Mouse (Mus musculus): Measurements from ENCODE around the gene Zfp825. TPM values are rescaled to one million over a fixed set of nuclear protein-coding genes. Genes with fewer than 3 reads are reported as not detected.
"Not testable (repeated sequence)": the region's sequence is repeated elsewhere in the genome, so short reads cannot be mapped to it uniquely, and the experiment has no call there.

The Zfp825 gene
- polyA plus RNA-seq, 1 experiment from 2014 or later = 23.7 TPM

DNA sequence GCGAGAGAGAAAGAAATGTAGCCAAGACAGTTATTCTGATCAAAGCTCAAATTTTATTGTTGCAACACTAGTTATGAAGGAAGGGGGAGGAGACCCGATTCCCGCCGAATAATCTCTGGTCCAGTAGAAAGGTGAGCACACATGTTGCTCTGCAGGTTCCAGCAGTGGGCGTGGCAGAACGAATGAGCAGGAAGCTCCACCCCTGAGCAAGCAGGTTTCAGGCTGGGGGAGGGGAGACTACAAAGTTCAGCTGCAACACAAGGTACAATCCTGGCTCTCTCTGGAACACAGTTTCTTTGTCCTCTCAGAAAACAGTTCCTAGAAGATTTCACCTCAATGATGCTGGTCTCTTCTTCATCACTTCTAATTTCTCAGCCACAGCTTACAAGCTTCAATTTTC, 14.2 kb upstream of the Zfp825 start:
- H3K4me2 ChIP-seq (ENCODE audit: low read depth, low read length); H3K4me1 ChIP-seq (replicated peaks; ENCODE audit: control insufficient read depth, insufficient read depth, low read length); H3K9me3 ChIP-seq (ENCODE audit: control insufficient read depth, low read length); H3K27ac ChIP-seq (ENCODE audit: low read length); H3K9ac ChIP-seq (ENCODE audit: low read length); ATAC-seq (ENCODE audit: low read depth); H3K27me3 ChIP-seq (ENCODE audit: control insufficient read depth, insufficient read depth, low read depth, low read length); H3K36me3 ChIP-seq (ENCODE audit: control insufficient read depth, insufficient read depth, low read length); H3K4me3 ChIP-seq (ENCODE audit: low read length): not testable (repeated sequence)
- WGBS = 86% methylated on average over 6 of the region's 6 CpGs

DNA sequence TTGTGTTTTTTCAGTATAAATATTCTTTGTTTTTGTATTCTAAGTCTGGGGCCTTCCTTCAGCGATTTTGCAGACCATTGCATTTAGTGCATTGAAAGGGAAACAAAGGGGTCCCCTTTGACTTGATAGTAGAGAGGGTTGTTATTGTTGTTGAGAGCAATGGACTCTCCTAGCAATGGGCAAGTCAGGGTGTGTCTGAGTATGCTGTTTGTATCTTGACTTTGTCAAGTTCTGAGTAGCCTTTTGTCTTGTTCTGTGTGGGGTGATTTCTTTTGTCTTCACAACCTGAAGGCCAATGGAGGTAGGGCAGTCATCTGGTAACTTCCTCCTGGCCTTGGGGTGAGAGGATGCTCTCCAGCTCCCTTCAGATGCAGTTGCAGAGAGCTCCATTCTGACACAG, 9.1 kb upstream of the Zfp825 start:
- not testable (repeated sequence) for ATAC-seq (ENCODE audit: low read depth)
- 75% methylated on average over 1 of the region's 1 CpGs for WGBS

GRCm38 (mm10) chr13:74499696-74500095, 5.9 kb upstream of the Zfp825 start:
- not testable (repeated sequence) for H3K36me3 ChIP-seq (ENCODE audit: control insufficient read depth, insufficient read depth, low read length); H3K9me3 ChIP-seq (ENCODE audit: control insufficient read depth, low read length); H3K27me3 ChIP-seq (ENCODE audit: control insufficient read depth, insufficient read depth, low read depth, low read length); ATAC-seq (ENCODE audit: low read depth); H3K9ac ChIP-seq (ENCODE audit: low read length); H3K4me1 ChIP-seq (replicated peaks; ENCODE audit: control insufficient read depth, insufficient read depth, low read length); H3K27ac ChIP-seq (ENCODE audit: low read length); H3K4me3 ChIP-seq (ENCODE audit: low read length); H3K4me2 ChIP-seq (ENCODE audit: low read depth, low read length)
- 20% methylated on average over 1 of the region's 1 CpGs for WGBS

More for the DNA sequence above, 9.1 kb upstream of the Zfp825 start:
- not testable (repeated sequence) for H3K4me1 ChIP-seq (replicated peaks; ENCODE audit: control insufficient read depth, insufficient read depth, low read length); H3K4me2 ChIP-seq (ENCODE audit: low read depth, low read length); H3K9me3 ChIP-seq (ENCODE audit: control insufficient read depth, low read length); H3K27me3 ChIP-seq (ENCODE audit: control insufficient read depth, insufficient read depth, low read depth, low read length); H3K4me3 ChIP-seq (ENCODE audit: low read length); H3K27ac ChIP-seq (ENCODE audit: low read length); H3K9ac ChIP-seq (ENCODE audit: low read length); H3K36me3 ChIP-seq (ENCODE audit: control insufficient read depth, insufficient read depth, low read length)

DNA sequence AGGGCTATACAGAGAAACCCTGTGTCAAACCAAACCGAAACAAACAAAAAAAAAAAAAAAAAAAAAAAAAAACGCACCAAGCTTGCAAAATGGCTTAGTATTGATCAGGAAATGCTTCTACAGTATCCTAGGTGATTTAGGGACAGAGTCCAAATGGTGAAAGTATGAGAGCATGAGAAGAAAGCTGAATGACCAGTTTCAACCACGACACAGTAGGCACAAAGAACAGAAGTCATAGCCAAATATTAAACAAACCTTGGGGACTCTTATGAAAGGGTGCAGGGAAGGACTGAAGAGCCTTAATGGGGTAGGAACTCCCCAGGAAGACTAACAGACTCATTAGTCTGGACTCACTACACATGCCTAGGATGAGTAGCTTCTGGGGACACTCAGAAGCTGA, 9.5 kb downstream of the Zfp825 start:
- H3K4me2 ChIP-seq (ENCODE audit: low read depth, low read length); ATAC-seq (ENCODE audit: low read depth); H3K9ac ChIP-seq (ENCODE audit: low read length); H3K27me3 ChIP-seq (ENCODE audit: control insufficient read depth, insufficient read depth, low read depth, low read length); H3K4me3 ChIP-seq (ENCODE audit: low read length); H3K36me3 ChIP-seq (ENCODE audit: control insufficient read depth, insufficient read depth, low read length); H3K27ac ChIP-seq (ENCODE audit: low read length); H3K9me3 ChIP-seq (ENCODE audit: control insufficient read depth, low read length); H3K4me1 ChIP-seq (replicated peaks; ENCODE audit: control insufficient read depth, insufficient read depth, low read length): not testable (repeated sequence)
- WGBS = 75% methylated on average over 3 of the region's 3 CpGs

- not testable (repeated sequence) for H3K27ac ChIP-seq (ENCODE audit: low read length); H3K27me3 ChIP-seq (ENCODE audit: control insufficient read depth, insufficient read depth, low read depth, low read length); H3K36me3 ChIP-seq (ENCODE audit: control insufficient read depth, insufficient read depth, low read length); H3K9ac ChIP-seq (ENCODE audit: low read length); H3K4me3 ChIP-seq (ENCODE audit: low read length); H3K9me3 ChIP-seq (ENCODE audit: control insufficient read depth, low read length); H3K4me2 ChIP-seq (ENCODE audit: low read depth, low read length); H3K4me1 ChIP-seq (replicated peaks; ENCODE audit: control insufficient read depth, insufficient read depth, low read length); ATAC-seq (ENCODE audit: low read depth)
- 71% methylated on average over 2 of the region's 2 CpGs for WGBS
These were observed 22.3 kb downstream of the Zfp825 start for GRCm38 (mm10) chr13:74471468-74471867.

DNA sequence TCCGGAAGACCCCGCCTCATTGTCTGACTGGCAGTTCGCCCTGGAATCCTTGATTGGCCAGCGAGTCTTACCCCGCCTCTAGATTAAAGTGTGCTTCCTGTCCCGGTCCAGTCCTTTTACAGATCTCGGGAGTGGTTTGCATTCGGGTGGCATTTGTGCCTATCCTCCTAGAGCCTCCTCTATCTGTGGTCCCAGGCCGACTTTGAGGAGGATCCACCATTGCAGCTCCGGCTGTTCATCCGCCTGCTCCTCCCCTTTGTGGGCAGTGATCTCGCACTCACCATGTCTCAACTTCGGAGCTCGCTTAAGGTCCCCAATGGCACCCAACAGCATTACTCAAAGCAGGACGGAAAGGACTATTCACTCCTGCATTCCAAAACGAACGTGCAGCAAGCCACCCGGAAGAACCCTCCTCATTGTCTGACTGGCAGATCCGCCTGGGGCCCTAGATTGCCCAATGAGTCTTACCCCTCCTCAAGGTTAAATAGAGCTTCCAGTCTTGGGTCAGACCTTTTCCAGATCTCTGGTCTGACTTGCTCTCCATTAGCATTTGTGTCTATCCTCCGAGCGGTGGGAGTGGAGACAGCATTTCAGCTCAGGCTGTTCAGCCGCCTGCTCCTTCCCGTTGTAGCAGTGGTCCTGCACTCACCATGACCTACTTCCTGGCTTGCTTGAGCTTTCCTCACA, 30.9 kb downstream of the Zfp825 start:
- Histone ChIP-seq H3K27ac (ENCODE audit: low read length) (peak overlapping the region; percentile 98), H3K27me3 (ENCODE audit: control insufficient read depth, insufficient read depth, low read depth, low read length) (no peaks in the 10 kb centered on the region), H3K4me1 (replicated peaks; ENCODE audit: control insufficient read depth, insufficient read depth, low read length) (no peaks in the 10 kb centered on the region), H3K9me3 (ENCODE audit: control insufficient read depth, low read length) (no peaks in the 10 kb centered on the region), H3K4me3 (ENCODE audit: low read length) (peak overlapping the region; percentile 63), H3K4me2 (ENCODE audit: low read depth, low read length) (peak overlapping the region; percentile 62), H3K36me3 (ENCODE audit: control insufficient read depth, insufficient read depth, low read length) (no peaks in the 10 kb centered on the region), H3K9ac (ENCODE audit: low read length) (peak overlapping the region; percentile 76)
- peak; percentile 99 for ATAC-seq (ENCODE audit: low read depth)
- 0% methylated on average over 23 of the region's 23 CpGs for WGBS

DNA sequence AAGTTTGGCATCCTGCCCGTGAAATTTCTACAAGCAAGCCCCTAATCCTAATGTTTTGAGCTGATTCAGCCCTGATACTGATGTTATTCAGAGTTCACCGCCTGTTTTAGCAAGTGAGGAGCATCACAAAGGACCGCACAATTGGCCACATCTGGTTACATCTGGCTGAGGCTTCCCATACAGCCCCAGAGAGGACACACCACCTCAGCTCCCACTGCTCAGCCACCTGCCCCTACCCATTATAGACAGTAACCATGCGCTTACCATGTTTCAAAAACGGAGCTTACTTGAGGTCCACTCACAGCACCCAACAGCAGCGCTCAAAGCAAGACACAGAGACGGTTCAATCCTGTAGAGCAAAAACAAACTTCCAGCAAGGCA, 31.5 kb downstream of the Zfp825 start:
- not testable (repeated sequence) for ATAC-seq (ENCODE audit: low read depth); H3K27me3 ChIP-seq (ENCODE audit: control insufficient read depth, insufficient read depth, low read depth, low read length); H3K36me3 ChIP-seq (ENCODE audit: control insufficient read depth, insufficient read depth, low read length); H3K4me1 ChIP-seq (replicated peaks; ENCODE audit: control insufficient read depth, insufficient read depth, low read length); H3K9me3 ChIP-seq (ENCODE audit: control insufficient read depth, low read length)
- peak overlapping the region; percentile 76 for H3K9ac ChIP-seq (ENCODE audit: low read length)
- 3% methylated on average over 7 of the region's 7 CpGs for WGBS
- peak overlapping the region; percentile 63 for H3K4me3 ChIP-seq (ENCODE audit: low read length)
- H3K27ac ChIP-seq (ENCODE audit: low read length) = peak overlapping the region; percentile 98
- peak overlapping the region; percentile 62 for H3K4me2 ChIP-seq (ENCODE audit: low read depth, low read length)

DNA sequence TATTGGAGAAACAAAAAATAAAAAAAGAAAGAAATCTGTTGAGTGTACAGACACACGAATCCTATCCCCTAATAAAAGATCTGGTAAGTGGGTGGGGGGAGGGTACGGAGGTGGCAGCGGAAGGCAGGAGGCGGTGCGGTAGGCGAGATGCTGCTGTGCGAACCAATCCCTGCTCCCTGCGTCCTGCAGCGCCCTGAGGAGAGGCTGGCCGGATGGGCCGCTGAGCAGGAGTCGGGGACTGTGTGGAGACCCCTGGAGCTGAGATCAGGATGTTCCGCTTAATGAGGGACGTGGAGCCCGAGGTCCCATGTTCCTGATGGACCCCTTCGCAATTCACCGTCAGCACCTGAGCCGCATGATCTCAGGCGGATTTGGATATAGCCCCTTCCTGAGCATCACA, 53.9 kb downstream of the Zfp825 start:
- peaks cover 17% of the 10 kb centered on the region for H3K9me3 ChIP-seq (ENCODE audit: control insufficient read depth, low read length)
- peaks cover 2% of the 10 kb centered on the region; the same call in 1 of the 2 replicates for H3K36me3 ChIP-seq (ENCODE audit: control insufficient read depth, insufficient read depth, low read length)
- WGBS = 19% methylated on average over 18 of the region's 19 CpGs
- no peaks in the 10 kb centered on the region for H3K27me3 ChIP-seq (ENCODE audit: control insufficient read depth, insufficient read depth, low read depth, low read length)
- H3K4me2 ChIP-seq (ENCODE audit: low read depth, low read length) = no peak overlapping the region
- no peak for ATAC-seq (ENCODE audit: low read depth)
- H3K9ac ChIP-seq (ENCODE audit: low read length) = no peak overlapping the region
- H3K27ac ChIP-seq (ENCODE audit: low read length) = no peak overlapping the region
- H3K4me3 ChIP-seq (ENCODE audit: low read length) = no peak overlapping the region
- no peaks in the 10 kb centered on the region for H3K4me1 ChIP-seq (replicated peaks; ENCODE audit: control insufficient read depth, insufficient read depth, low read length)
